Mouse (Mus musculus) adrenal gland (tissue): ENCODE results near the gene Ank2.

Source experiments
- intact Hi-C: fragments of 180-260 bp; cut with DNase I; formaldehyde crosslinking; loops from one replicate; pipeline ENCODE4 v1.15.1; 2025

Ank2 gene

GRCm38 (mm10) chr3:127188086-127188788 lies 310.9 kb downstream of the Ank2 start:
- intact Hi-C loops, result loop anchor here (10.0 kb wide), 1 partner anchor 117 kb away; no protein-coding TSS in a partner anchor

- intact Hi-C loops, result loop anchor here (10.0 kb wide), 1 partner anchor 118 kb away; no protein-coding TSS in a partner anchor
Observed at GRCm38 (mm10) chr3:127187081-127187480, 312.1 kb downstream of the Ank2 start.

- intact Hi-C loops, result loop anchor here (10.0 kb wide), 1 partner anchor 119 kb away; no protein-coding TSS in a partner anchor
Observed at GRCm38 (mm10) chr3:127186239-127186638, 312.9 kb downstream of the Ank2 start.

GRCm38 (mm10) chr3:127183998-127184753 lies 315.0 kb downstream of the Ank2 start:
- intact Hi-C loops, result loop anchor here (10.0 kb wide), 1 partner anchor 121 kb away; no protein-coding TSS in a partner anchor

- intact Hi-C loops, result no loop called here
Observed at GRCm38 (mm10) chr3:127172697-127173096, 326.5 kb downstream of the Ank2 start.

GRCm38 (mm10) chr3:127170246-127170645 lies 328.9 kb downstream of the Ank2 start:
- intact Hi-C loops, result no loop called here

GRCm38 (mm10) chr3:127169114-127169513 lies 330.0 kb downstream of the Ank2 start:
- intact Hi-C loops, result no loop called here

- intact Hi-C loops, result no loop called here
Observed at GRCm38 (mm10) chr3:127163749-127164148, 335.4 kb downstream of the Ank2 start.

GRCm38 (mm10) chr3:127161998-127162712 lies 337.0 kb downstream of the Ank2 start:
- intact Hi-C loops, result no loop called here

GRCm38 (mm10) chr3:127161085-127161837 lies 337.9 kb downstream of the Ank2 start:
- intact Hi-C loops, result no loop called here

GRCm38 (mm10) chr3:127157706-127158105 lies 341.4 kb downstream of the Ank2 start:
- intact Hi-C loops, result no loop called here

GRCm38 (mm10) chr3:127156080-127156479 lies 343.1 kb downstream of the Ank2 start:
- intact Hi-C loops, result no loop called here

GRCm38 (mm10) chr3:127153861-127154260 lies 345.3 kb downstream of the Ank2 start:
- intact Hi-C loops, result no loop called here

GRCm38 (mm10) chr3:127153443-127153842 lies 345.7 kb downstream of the Ank2 start:
- intact Hi-C loops, result no loop called here

GRCm38 (mm10) chr3:127148648-127149047 lies 350.5 kb downstream of the Ank2 start:
- intact Hi-C loops, result no loop called here

GRCm38 (mm10) chr3:127140590-127140989 lies 358.6 kb downstream of the Ank2 start:
- intact Hi-C loops, result no loop called here

- intact Hi-C loops, result no loop called here
Observed at GRCm38 (mm10) chr3:127139638-127140037, 359.5 kb downstream of the Ank2 start.

- intact Hi-C loops, result no loop called here
Observed at GRCm38 (mm10) chr3:127137508-127137907, 361.6 kb downstream of the Ank2 start.

GRCm38 (mm10) chr3:127134062-127134461 lies 365.1 kb downstream of the Ank2 start:
- intact Hi-C loops, result no loop called here

- intact Hi-C loops, result no loop called here
Observed at GRCm38 (mm10) chr3:127131048-127131447, 368.1 kb downstream of the Ank2 start.

- intact Hi-C loops, result no loop called here
Observed at GRCm38 (mm10) chr3:127130167-127130770, 368.9 kb downstream of the Ank2 start.
